Mouse (Mus musculus) liver, embryonic 14.5 days (tissue): ENCODE results near the gene 4930544D05Rik. TPM values are rescaled to one million over a fixed set of nuclear protein-coding genes. Genes with fewer than 3 reads are reported as not detected.
"Not testable (repeated sequence)": the region's sequence is repeated elsewhere in the genome, so short reads cannot be mapped to it uniquely, and the experiment has no call there.

Experiments
- ATAC-seq: fragments of 200-750 bp; cut with Nextera tagmentation; 2 replicates; pipeline ENCODE4 v1.8.0; 2017; ENCODE audit warnings: moderate number of reproducible peaks, mild to moderate bottlenecking, moderate library complexity; ENCODE audit not compliant: insufficient read depth
- DNase-seq, 3 experiments: peaks; one replicate each; pipeline ENCODE4 v3.0.0-alpha.2; 2012 to 2013; ENCODE audit warnings: low read depth in 3 of 3, low spot score in 3 of 3
- H3K27ac ChIP-seq: fragments of 300-500 bp; sonication (generic); 2 replicates; pipeline ENCODE4 v1.5.1; 2014; ENCODE audit warnings: moderate library complexity, mild to moderate bottlenecking, control low read depth, inconsistent platforms
- H3K27me3 ChIP-seq: fragments of 300-500 bp; sonication (generic); 2 replicates; pipeline ENCODE4 v1.6.1; 2014; ENCODE audit warnings: mild to moderate bottlenecking, low read length, moderate library complexity; ENCODE audit not compliant: control insufficient read depth, insufficient read depth
- H3K36me3 ChIP-seq: fragments of 300-500 bp; sonication (generic); replicated peaks from 2 replicates; pipeline ENCODE4 v1.6.1; 2014; ENCODE audit warnings: low read depth; ENCODE audit not compliant: control insufficient read depth, insufficient read depth
- H3K4me1 ChIP-seq, 2 experiments: fragments of 200-500 bp in 1 of 2; fragments of 300-500 bp in 1 of 2; sonication (generic) in 1 of 2; replicated peaks; 2 replicates each; pipeline ENCODE4 v1.6.1; 2012 to 2014; ENCODE audit warnings: antibody characterized with exemption in 1 of 2, inconsistent platforms in 1 of 2, low read length in 1 of 2; ENCODE audit not compliant: control insufficient read depth in 2 of 2, insufficient read depth in 2 of 2
- H3K4me2 ChIP-seq: fragments of 300-500 bp; sonication (generic); 2 replicates; pipeline ENCODE4 v1.6.1; 2014; ENCODE audit warnings: low read depth, mild to moderate bottlenecking, control low read depth, moderate library complexity
- H3K4me3 ChIP-seq, 2 experiments: fragments of 200-500 bp in 1 of 2; fragments of 300-500 bp in 1 of 2; sonication (generic) in 1 of 2; 2 replicates each; pipeline ENCODE4 v1.5.1; 2012 to 2014; ENCODE audit warnings: low read depth in 2 of 2, low read length in 2 of 2, mild to moderate bottlenecking in 2 of 2, control low read depth in 1 of 2, inconsistent platforms in 1 of 2, moderate library complexity in 1 of 2; ENCODE audit not compliant: insufficient read depth in 1 of 2
- H3K9ac ChIP-seq: fragments of 300-500 bp; sonication (generic); replicated peaks from 2 replicates; pipeline ENCODE4 v1.6.1; 2014; ENCODE audit warnings: mild to moderate bottlenecking, control low read depth, moderate library complexity
- H3K9me3 ChIP-seq: fragments of 300-500 bp; sonication (generic); 2 replicates; pipeline ENCODE4 v1.6.1; 2016; ENCODE audit warnings: low read length, mixed read lengths; ENCODE audit not compliant: control insufficient read depth
- CTCF ChIP-seq: IDR thresholded peaks from 2 replicates; pipeline ENCODE4 v1.5.1; 2016; ENCODE audit warnings: antibody characterized with exemption, low read depth, control low read depth
- EP300 ChIP-seq: IDR thresholded peaks from 2 replicates; pipeline ENCODE4 v1.6.1; 2016; ENCODE audit warnings: antibody characterized with exemption, low read depth
- WGBS: fragments of 180-500 bp; shearing (Covaris S2); extraction: QIAGEN DNeasy Blood & Tissue Kit; methylation state at CpG from one replicate; pipeline ENCODE4 v1.1.7; 2014; ENCODE audit not compliant: insufficient replicate concordance; 5-methylcytosine and 5-hydroxymethylcytosine counted together
- polyA plus RNA-seq, 2 experiments: library from polyadenylated mRNA; depleted of rRNA in 1 of 2; stranded (reverse) in 1 of 2; unstranded in 1 of 2; fragments of >200 nt; fragmentation: Nextera tagmentation in 1 of 2; extraction: Ambion mirVana in 1 of 2; gene quantifications; 2 replicates each; pipeline versions ENCODE4 v1.2.1 to v1.2.3; 2012 to 2014

Gene 4930544D05Rik
- polyA plus RNA-seq (2012; rRNA removed) (not detected in 2 replicates), polyA plus RNA-seq (2014; fragmentation: Nextera tagmentation; extraction: Ambion mirVana) (not detected in 2 replicates)

DNA sequence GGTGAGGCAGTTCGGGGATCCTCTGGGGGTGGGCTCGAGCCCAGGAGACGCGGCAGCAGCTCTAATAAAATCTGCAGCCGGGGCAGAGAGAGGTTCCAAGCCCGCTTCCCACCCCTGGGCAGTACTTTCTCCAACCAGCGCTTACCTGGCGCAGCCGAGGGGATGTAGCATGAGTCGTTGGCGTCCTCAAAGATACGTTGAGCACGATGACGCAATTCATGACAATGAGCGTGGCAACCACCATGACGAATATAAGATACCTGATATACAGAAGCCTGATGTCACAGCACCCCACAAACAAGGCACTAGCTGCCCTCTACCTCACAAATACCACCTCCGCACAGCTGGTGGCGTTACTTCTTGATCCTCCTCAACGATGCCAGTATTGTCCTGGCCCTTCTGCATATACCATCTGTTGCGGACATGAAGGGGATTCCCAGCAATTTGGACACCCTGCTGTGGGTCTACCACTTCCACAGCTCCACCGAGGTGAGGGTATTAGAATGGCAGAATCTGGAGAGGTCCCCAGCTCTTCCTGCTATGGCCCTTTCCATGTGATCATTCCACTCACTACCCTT, at the start of gene 4930544D05Rik:
4930544D05Rik (plus strand) TSS at position 333 of the 578 bp plus-strand sequence.
- H3K27me3 ChIP-seq: no peaks in the 10 kb centered on the region
- 16% methylated on average over 21 of the region's 21 CpGs for WGBS
- H3K4me1 ChIP-seq: peaks cover 0 to 5% of the 10 kb centered on the region in 2 experiments; a peak in 2 of 4 replicates
- DNase-seq (no peak), ATAC-seq (no peak)
- H3K4me3 ChIP-seq: peak within 1 kb of the TSS; percentile 54 to 55
- H3K36me3 ChIP-seq: no peaks in the 10 kb centered on the region
- TF ChIP-seq EP300: no peak
- TF ChIP-seq CTCF: no peak
- H3K27ac ChIP-seq: no peak within 1 kb of the TSS
- peak within 1 kb of the TSS; percentile 82 for H3K4me2 ChIP-seq
- H3K9ac ChIP-seq: peak within 1 kb of the TSS; percentile 49
- no peaks in the 10 kb centered on the region for H3K9me3 ChIP-seq

- Histone ChIP-seq H3K4me3 (no peak overlapping the region), H3K9me3 (no peaks in the 10 kb centered on the region), H3K4me2 (no peak overlapping the region), H3K27me3 (no peaks in the 10 kb centered on the region), H3K27ac (no peak overlapping the region), H3K36me3 (no peaks in the 10 kb centered on the region), H3K9ac (no peak overlapping the region), H3K4me1 (peaks cover 21 to 43% of the 10 kb centered on the region in 2 experiments)
- 81% methylated on average over 7 of the region's 7 CpGs for WGBS
- ATAC-seq (no peak), DNase-seq (no peak)
- TF ChIP-seq EP300 (no peak), CTCF (no peak)
Measured at GRCm38 (mm10) chr11:70566586-70566985, 49.1 kb upstream of the 4930544D05Rik start.

GRCm38 (mm10) chr11:70570614-70571013, 45.0 kb upstream of the 4930544D05Rik start:
- not testable (repeated sequence) for H3K4me2 ChIP-seq, DNase-seq, H3K9me3 ChIP-seq, H3K9ac ChIP-seq, H3K27me3 ChIP-seq, H3K36me3 ChIP-seq, H3K27ac ChIP-seq, H3K4me3 ChIP-seq
- peaks cover 20 to 34% of the 10 kb centered on the region in 2 experiments for H3K4me1 ChIP-seq
- WGBS: 15% methylated on average over 1 of the region's 1 CpGs
- peak; percentile 80 for ATAC-seq

- no peak for DNase-seq
Measured at GRCm38 (mm10) chr11:70571641-70572040, 44.0 kb upstream of the 4930544D05Rik start.

DNA sequence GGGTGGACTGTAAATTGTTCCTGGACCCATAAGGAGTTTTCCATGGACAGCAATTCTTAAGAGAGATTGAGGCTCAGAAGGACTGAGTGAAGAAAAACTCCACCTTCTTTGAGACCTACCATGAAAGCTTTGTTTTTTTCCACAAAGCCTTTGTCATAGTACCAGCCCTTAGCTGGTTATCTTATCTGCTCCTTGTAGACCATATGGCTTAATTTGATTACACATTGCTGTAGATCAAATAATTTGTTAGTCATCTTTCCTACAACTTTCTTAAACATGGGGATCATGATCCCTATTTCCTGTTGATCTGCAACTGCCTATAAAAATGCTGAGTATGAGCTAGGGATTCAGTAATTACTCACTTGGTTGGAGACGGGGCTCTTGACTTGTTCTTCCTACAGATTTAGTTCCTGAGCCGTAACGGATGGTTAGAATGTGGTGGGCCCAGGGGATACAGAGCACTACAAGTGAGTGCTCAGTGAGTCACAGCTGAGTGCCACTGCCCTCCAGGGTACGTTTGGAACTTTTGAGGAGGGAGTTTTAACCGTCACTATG, 43.2 kb upstream of the 4930544D05Rik start:
- Histone ChIP-seq H3K9me3 (no peaks in the 10 kb centered on the region), H3K27me3 (no peaks in the 10 kb centered on the region), H3K4me2 (peak overlapping the region; percentile 31), H3K36me3 (no peaks in the 10 kb centered on the region), H3K27ac (no peak overlapping the region), H3K4me3 (no peak overlapping the region), H3K4me1 (peaks cover 20 to 34% of the 10 kb centered on the region in 2 experiments), H3K9ac (no peak overlapping the region)
- DNase-seq: no peak
- peak; percentile 55; the same call in 1 of the 2 replicates for ATAC-seq
- WGBS: 32% methylated on average over 5 of the region's 5 CpGs
- TF ChIP-seq EP300 (peak; percentile 58; the same call in 1 of the 2 replicates), CTCF (no peak)

More at GRCm38 (mm10) chr11:70571641-70572040, 44.0 kb upstream of the 4930544D05Rik start:
- Histone ChIP-seq H3K4me1 (peaks cover 20 to 34% of the 10 kb centered on the region in 2 experiments), H3K4me3 (no peak overlapping the region), H3K27ac (no peak overlapping the region), H3K27me3 (no peaks in the 10 kb centered on the region), H3K9me3 (no peaks in the 10 kb centered on the region), H3K4me2 (no peak overlapping the region), H3K9ac (no peak overlapping the region), H3K36me3 (no peaks in the 10 kb centered on the region)
- TF ChIP-seq EP300 (no peak), CTCF (no peak)
- no peak for ATAC-seq
- WGBS: 76% methylated on average over 1 of the region's 1 CpGs
